In genomic region chr4:131970244-131970853, GRCm38 (mm10) we compare ENCODE assay signal across 24 mouse cellular contexts. TPM values are rescaled to one million over a fixed set of nuclear protein-coding genes. Genes with fewer than 3 reads are reported as not detected.
DNase-seq lines count a peak whose midpoint lies in the region; ATAC-seq lines count a peak whose summit lies in the region.
"Had no signal": no experiment of that assay in that cellular context is flagged by ENCODE, and none has a peak within 500 bp of the region (broad histone marks: within the 10 kb centered on the region; RNA-seq: fewer than 3 reads in every experiment).

No protein-coding gene starts in this region.

- no peak overlapping the region for H3K9ac ChIP-seq in forebrain, embryonic 13.5 days
- no peak overlapping the region for H3K9ac ChIP-seq in kidney, embryonic 14.5 days (ENCODE audit: low read depth, low read length)
- H3K9ac ChIP-seq: embryonic facial prominence, embryonic 15.5 days; heart, embryonic 12.5 days; hindbrain, embryonic 15.5 days; limb, embryonic 15.5 days; liver, embryonic 15.5 days; neural tube, embryonic 15.5 days; stomach, embryonic 15.5 days had no signal

- DNase-seq in forebrain, embryonic 10.5 days (ENCODE audit: extremely low spot score, low spot score): no peak
- no peak for DNase-seq in kidney, adult 8-10 months
- peak; percentile 44 for DNase-seq in adipocyte (ENCODE audit: low spot score)
- peak; percentile 16 to 80 for DNase-seq in layer of hippocampus, adult 18-20 months (ENCODE audit: low spot score in 2 of 2)
- DNase-seq in urinary bladder, postnatal 4 days (ENCODE audit: low spot score in 2 of 2): no peak
- no peak for DNase-seq in c-Kit-positive CD71-positive TER-119-positive erythroid progenitor cells, embryonic 14.5 days (ENCODE audit: low spot score)
- DNase-seq: adrenal gland, postnatal 14 days; cerebellum, adult 18-20 months; cerebellum, postnatal 36 days; lung, postnatal 36 days; right cerebral cortex, postnatal 14 days; thymus, adult 18-20 months had no signal

- H3K27ac ChIP-seq in forebrain, embryonic 13.5 days: no peak overlapping the region
- H3K27ac ChIP-seq in forebrain, embryonic 10.5 days: no peak overlapping the region
- 0 out of 2 replicates have a peak overlapping the region, but pooled peaks have one; percentile 19 for H3K27ac ChIP-seq in kidney, embryonic 14.5 days (ENCODE audit: low read depth, low read length)
- H3K27ac ChIP-seq: embryonic facial prominence, embryonic 15.5 days; hindbrain, embryonic 15.5 days; limb, embryonic 15.5 days; liver, embryonic 15.5 days; neural tube, embryonic 15.5 days; stomach, embryonic 15.5 days had no signal

- H3K27me3 ChIP-seq in forebrain, embryonic 13.5 days: no peaks in the 10 kb centered on the region
- no peaks in the 10 kb centered on the region for H3K27me3 ChIP-seq in forebrain, embryonic 10.5 days (ENCODE audit: poor library complexity, severe bottlenecking)
- no peaks in the 10 kb centered on the region for H3K27me3 ChIP-seq in kidney, embryonic 14.5 days (ENCODE audit: control insufficient read depth, insufficient read depth, low read length)
- H3K27me3 ChIP-seq: embryonic facial prominence, embryonic 15.5 days; heart, embryonic 12.5 days; hindbrain, embryonic 15.5 days; limb, embryonic 15.5 days; liver, embryonic 15.5 days; neural tube, embryonic 15.5 days; Patski; stomach, embryonic 15.5 days had no signal

- peaks cover 70% of the 10 kb centered on the region for H3K36me3 ChIP-seq in forebrain, embryonic 13.5 days (ENCODE audit: poor library complexity, severe bottlenecking)
- H3K36me3 ChIP-seq in forebrain, embryonic 10.5 days (replicated peaks): peaks cover 96% of the 10 kb centered on the region
- H3K36me3 ChIP-seq in kidney, embryonic 14.5 days (ENCODE audit: control insufficient read depth, insufficient read depth, low read length): peaks cover 54% of the 10 kb centered on the region

- H3K4me1 ChIP-seq in forebrain, embryonic 13.5 days: no peaks in the 10 kb centered on the region
- no peaks in the 10 kb centered on the region for H3K4me1 ChIP-seq in forebrain, embryonic 10.5 days
- H3K4me1 ChIP-seq in kidney, embryonic 14.5 days (ENCODE audit: control insufficient read depth, insufficient read depth, low read length): no peaks in the 10 kb centered on the region
- H3K4me1 ChIP-seq: embryonic facial prominence, embryonic 15.5 days; hindbrain, embryonic 15.5 days; limb, embryonic 15.5 days; liver, embryonic 15.5 days; neural tube, embryonic 15.5 days; stomach, embryonic 15.5 days had no signal

- H3K4me3 ChIP-seq in forebrain, embryonic 13.5 days: no peak overlapping the region
- H3K4me3 ChIP-seq in forebrain, embryonic 10.5 days: no peak overlapping the region
- H3K4me3 ChIP-seq in kidney, embryonic 14.5 days (ENCODE audit: low read length): no peak overlapping the region
- H3K4me3 ChIP-seq: embryonic facial prominence, embryonic 15.5 days; heart, embryonic 12.5 days; hindbrain, embryonic 15.5 days; limb, embryonic 15.5 days; liver, embryonic 15.5 days; neural tube, embryonic 15.5 days; stomach, embryonic 15.5 days had no signal

- ATAC-seq in forebrain, embryonic 13.5 days: peak; percentile 63; the same call in 1 of the 2 replicates
- ATAC-seq in kidney, embryonic 14.5 days (ENCODE audit: low FRiP score, low TSS enrichment): no peak
- ATAC-seq: intestine, embryonic 16.5 days; midbrain, embryonic 16.5 days; Patski had no signal

- H3K4me2 ChIP-seq in forebrain, embryonic 13.5 days: no peak overlapping the region
- H3K4me2 ChIP-seq in kidney, embryonic 14.5 days (replicated peaks; ENCODE audit: low read depth, low read length): no peak overlapping the region
- H3K4me2 ChIP-seq: embryonic facial prominence, embryonic 15.5 days; heart, embryonic 12.5 days; hindbrain, embryonic 15.5 days; limb, embryonic 15.5 days; liver, embryonic 15.5 days; neural tube, embryonic 15.5 days; stomach, embryonic 15.5 days had no signal

- no peaks in the 10 kb centered on the region for H3K9me3 ChIP-seq in forebrain, embryonic 13.5 days (replicated peaks)
- no peaks in the 10 kb centered on the region for H3K9me3 ChIP-seq in forebrain, embryonic 10.5 days
- no peaks in the 10 kb centered on the region for H3K9me3 ChIP-seq in kidney, embryonic 14.5 days (ENCODE audit: control insufficient read depth, low read length)
- H3K9me3 ChIP-seq: embryonic facial prominence, embryonic 15.5 days; heart, embryonic 12.5 days; hindbrain, embryonic 15.5 days; limb, embryonic 15.5 days; liver, embryonic 15.5 days; neural tube, embryonic 15.5 days; stomach, embryonic 15.5 days had no signal

- 71% methylated on average over 7 of the region's 7 CpGs for WGBS in forebrain, embryonic 13.5 days
- 92% methylated on average over 7 of the region's 7 CpGs for WGBS in forebrain, embryonic 10.5 days
- 73% methylated on average over 7 of the region's 7 CpGs for WGBS in kidney, embryonic 14.5 days

RNA-seq across cellular contexts. Expression of gene Tmem200b, which starts 48.8 kb away (rescaled TPM):
- polyA plus RNA-seq in forebrain, embryonic 13.5 days (2015; fragmentation: Nextera tagmentation; extraction: Ambion mirVana): not detected in 2 replicates
- 0.84 and 1.7 TPM in 2 replicates for polyA plus RNA-seq in forebrain, embryonic 10.5 days (2016; fragmentation: Nextera tagmentation; extraction: Ambion mirVana)
- polyA plus RNA-seq in kidney, embryonic 14.5 days (2014; fragmentation: Nextera tagmentation; extraction: Ambion mirVana): 1.8 and 2.1 TPM in 2 replicates
- 1 to 10 TPM; 1.2 to 1.3 TPM for total RNA-seq in layer of hippocampus, adult 18-20 months (2021)
- polyA plus RNA-seq: Patski had no signal

Comparison
In these comparisons a context has a peak if more than half of its experiments do, and no peak if none do; other contexts are left out.
1. DNase-seq: peak in adipocyte (single experiment) and layer of hippocampus, adult 18-20 months (2 of 2); none in forebrain, embryonic 10.5 days (single experiment), kidney, adult 8-10 months (0 of 2), urinary bladder, postnatal 4 days (0 of 2) and c-Kit-positive CD71-positive TER-119-positive erythroid progenitor cells, embryonic 14.5 days (single experiment).